10 mouse cellular contexts compared by ENCODE assay signal in genomic region chr1:120594603-120595002, GRCm38 (mm10). TPM values are rescaled to one million over a fixed set of nuclear protein-coding genes. Genes with fewer than 3 reads are reported as not detected.
DNase-seq lines count a peak whose midpoint lies in the region; ATAC-seq and TF ChIP-seq lines count a peak whose summit lies in the region.
"Had no signal": no experiment of that assay in that cellular context is flagged by ENCODE, and none has a peak within 500 bp of the region (broad histone marks: within the 10 kb centered on the region; RNA-seq: fewer than 3 reads in every experiment).

No protein-coding gene starts in this region.

- H3K27me3 ChIP-seq in forebrain, postnatal 0 days (ENCODE audit: insufficient read depth, low read length), result peaks cover 84% of the 10 kb centered on the region
- H3K27me3 ChIP-seq in forebrain, embryonic 11.5 days (ENCODE audit: control insufficient read depth, insufficient read depth, low read length), result peaks cover 86% of the 10 kb centered on the region
- peaks cover 46% of the 10 kb centered on the region for H3K27me3 ChIP-seq in lung, postnatal 0 days (replicated peaks; ENCODE audit: insufficient read depth, low read length)
- peaks cover 100% of the 10 kb centered on the region for H3K27me3 ChIP-seq in hindbrain, embryonic 10.5 days (ENCODE audit: insufficient read depth, poor library complexity, severe bottlenecking)

- no peak overlapping the region for H3K4me3 ChIP-seq in forebrain, postnatal 0 days (ENCODE audit: low read depth, low read length)
- H3K4me3 ChIP-seq in forebrain, embryonic 11.5 days (ENCODE audit: low read depth, low read length), result no peak overlapping the region
- no peak overlapping the region for H3K4me3 ChIP-seq in lung, postnatal 0 days (ENCODE audit: low read depth, low read length)
- H3K4me3 ChIP-seq in hindbrain, embryonic 10.5 days, result no peak overlapping the region
- no peak overlapping the region for H3K4me3 ChIP-seq in olfactory bulb, adult 2 months (ENCODE audit: insufficient read depth, low read depth, low read length)
- H3K4me3 ChIP-seq: erythroblast, embryonic 14.5 days had no signal

- no peak overlapping the region for H3K27ac ChIP-seq in forebrain, postnatal 0 days (ENCODE audit: low read depth, low read length)
- no peak overlapping the region for H3K27ac ChIP-seq in forebrain, embryonic 11.5 days (ENCODE audit: low read depth, low read length)
- no peak overlapping the region for H3K27ac ChIP-seq in lung, postnatal 0 days (ENCODE audit: low read length)
- H3K27ac ChIP-seq in hindbrain, embryonic 10.5 days, result 0 out of 2 replicates have a peak overlapping the region, but pooled peaks have one; percentile 16
- H3K27ac ChIP-seq in olfactory bulb, adult 2 months (ENCODE audit: insufficient read depth, low read depth, low read length), result no peak overlapping the region

- peak; percentile 64 for DNase-seq in forebrain, postnatal 0 days
- no peak for DNase-seq in forebrain, embryonic 11.5 days (ENCODE audit: low spot score)
- no peak for DNase-seq in lung, postnatal 0 days (ENCODE audit: low spot score)
- DNase-seq in lung, adult 18-20 months, result no peak
- DNase-seq in hindbrain, embryonic 10.5 days (ENCODE audit: low spot score), result peak; percentile 57
- DNase-seq in cerebellum, adult 18-20 months, result no peak
- no peak for DNase-seq in ovary, postnatal 36 days (ENCODE audit: low spot score)

- TF ChIP-seq CTCF in forebrain, postnatal 0 days (IDR thresholded peaks at IDR 0.05; ENCODE audit: low read depth), result peak; percentile 73
- TF ChIP-seq CTCF in lung, postnatal 0 days (IDR thresholded peaks at IDR 0.05), result peak; percentile 62
- peak; percentile 70 for TF ChIP-seq CTCF in olfactory bulb, adult 2 months (IDR thresholded peaks at IDR 0.05; ENCODE audit: insufficient read depth, low read depth, low read length)

- ATAC-seq in forebrain, postnatal 0 days, result peak; percentile 10; the same call in 1 of the 2 replicates
- no peak for ATAC-seq in forebrain, embryonic 11.5 days (replicated peaks; ENCODE audit: low FRiP score)
- ATAC-seq in lung, postnatal 0 days, result no peak
- ATAC-seq: Patski had no signal

- no peak for TF ChIP-seq EP300 in lung, postnatal 0 days (IDR thresholded peaks at IDR 0.05)

- H3K4me1 ChIP-seq in forebrain, postnatal 0 days (ENCODE audit: insufficient read depth), result no peaks in the 10 kb centered on the region
- H3K4me1 ChIP-seq in forebrain, embryonic 11.5 days (replicated peaks; ENCODE audit: control insufficient read depth, insufficient read depth, low read length), result no peaks in the 10 kb centered on the region
- H3K4me1 ChIP-seq in lung, postnatal 0 days (ENCODE audit: insufficient read depth, low read depth, low read length), result no peaks in the 10 kb centered on the region
- H3K4me1 ChIP-seq in hindbrain, embryonic 10.5 days (replicated peaks), result peaks cover 17% of the 10 kb centered on the region
- H3K4me1 ChIP-seq in olfactory bulb, adult 2 months (ENCODE audit: control insufficient read depth, insufficient read depth, low read length), result no peaks in the 10 kb centered on the region

- no peak for TF ChIP-seq POLR2A in olfactory bulb, adult 2 months (IDR thresholded peaks at IDR 0.05; ENCODE audit: insufficient read depth, low read depth, low read length)

- WGBS in forebrain, postnatal 0 days, result 1% methylated on average over 8 of the region's 8 CpGs
- WGBS in forebrain, embryonic 11.5 days, result under 1% methylated on average over 8 of the region's 8 CpGs
- 4% methylated on average over 8 of the region's 8 CpGs for WGBS in lung, postnatal 0 days
- under 1% methylated on average over 8 of the region's 8 CpGs for WGBS in hindbrain, embryonic 10.5 days
- WGBS in olfactory bulb, adult 2 months, result 2% methylated on average over 8 of the region's 8 CpGs

- H3K36me3 ChIP-seq in forebrain, postnatal 0 days (ENCODE audit: insufficient read depth), result no peaks in the 10 kb centered on the region
- H3K36me3 ChIP-seq in forebrain, embryonic 11.5 days (ENCODE audit: control insufficient read depth, insufficient read depth, low read length), result no peaks in the 10 kb centered on the region
- no peaks in the 10 kb centered on the region for H3K36me3 ChIP-seq in lung, postnatal 0 days (ENCODE audit: insufficient read depth, low read length)
- H3K36me3 ChIP-seq in hindbrain, embryonic 10.5 days, result no peaks in the 10 kb centered on the region

- no peak overlapping the region for H3K9ac ChIP-seq in forebrain, postnatal 0 days
- no peak overlapping the region for H3K9ac ChIP-seq in forebrain, embryonic 11.5 days (ENCODE audit: low read length)
- H3K9ac ChIP-seq in lung, postnatal 0 days (replicated peaks; ENCODE audit: low read depth), result no peak overlapping the region

- no peak overlapping the region for H3K4me2 ChIP-seq in forebrain, postnatal 0 days (ENCODE audit: low read depth)
- no peak overlapping the region for H3K4me2 ChIP-seq in forebrain, embryonic 11.5 days (ENCODE audit: low read depth, low read length, severe bottlenecking)
- no peak overlapping the region for H3K4me2 ChIP-seq in lung, postnatal 0 days (replicated peaks; ENCODE audit: low read depth, low read length)

- H3K9me3 ChIP-seq in forebrain, postnatal 0 days (ENCODE audit: low read length), result no peaks in the 10 kb centered on the region
- H3K9me3 ChIP-seq in forebrain, embryonic 11.5 days (ENCODE audit: control insufficient read depth, low read length), result no peaks in the 10 kb centered on the region
- no peaks in the 10 kb centered on the region for H3K9me3 ChIP-seq in lung, postnatal 0 days (ENCODE audit: low read length)
- H3K9me3 ChIP-seq in hindbrain, embryonic 10.5 days, result no peaks in the 10 kb centered on the region

RNA-seq across cellular contexts. Expression of gene En1, which starts 7.6 kb away (rescaled TPM):
- 0.29 and 0.92 TPM in 2 replicates for total RNA-seq in forebrain, postnatal 0 days (2014; rRNA removed)
- polyA plus RNA-seq in forebrain, postnatal 0 days (2015; fragmentation: Nextera tagmentation; extraction: Ambion mirVana), result 0.05 and 0.18 TPM in 2 replicates
- polyA plus RNA-seq in forebrain, embryonic 11.5 days (2014; fragmentation: Nextera tagmentation; extraction: Ambion mirVana), result 1.1 TPM in 2 replicates
- not detected in 2 replicates for polyA plus RNA-seq in lung, postnatal 0 days (2015; fragmentation: Nextera tagmentation; extraction: Ambion mirVana)
- polyA plus RNA-seq in hindbrain, embryonic 10.5 days (2016; fragmentation: Nextera tagmentation; extraction: Ambion mirVana), result 3.5 and 3.8 TPM in 2 replicates
- polyA plus RNA-seq in olfactory bulb, adult 2 months (2012; ENCODE audit: insufficient read depth, insufficient read length, low replicate concordance, missing spikeins), result not detected in 2 replicates
- polyA plus RNA-seq: erythroblast, embryonic 14.5 days; Patski had no signal

Comparison
In these comparisons a context has a peak if more than half of its experiments do, and no peak if none do; other contexts are left out.
1. DNase-seq: peak in forebrain, postnatal 0 days (single experiment) and hindbrain, embryonic 10.5 days (single experiment); none in forebrain, embryonic 11.5 days (single experiment), lung, postnatal 0 days (single experiment), lung, adult 18-20 months (0 of 2), cerebellum, adult 18-20 months (0 of 2) and ovary, postnatal 36 days (single experiment).
2. Peak in every context shown above with its lines, with median percentiles within 50 percentile points of each other: CTCF ChIP-seq.